Mouse (Mus musculus): ENCODE results near the gene Zfp644.
"Not testable (repeated sequence)": the region's sequence is repeated elsewhere in the genome, so short reads cannot be mapped to it uniquely, and the experiment has no call there.

Zfp644 gene

DNA sequence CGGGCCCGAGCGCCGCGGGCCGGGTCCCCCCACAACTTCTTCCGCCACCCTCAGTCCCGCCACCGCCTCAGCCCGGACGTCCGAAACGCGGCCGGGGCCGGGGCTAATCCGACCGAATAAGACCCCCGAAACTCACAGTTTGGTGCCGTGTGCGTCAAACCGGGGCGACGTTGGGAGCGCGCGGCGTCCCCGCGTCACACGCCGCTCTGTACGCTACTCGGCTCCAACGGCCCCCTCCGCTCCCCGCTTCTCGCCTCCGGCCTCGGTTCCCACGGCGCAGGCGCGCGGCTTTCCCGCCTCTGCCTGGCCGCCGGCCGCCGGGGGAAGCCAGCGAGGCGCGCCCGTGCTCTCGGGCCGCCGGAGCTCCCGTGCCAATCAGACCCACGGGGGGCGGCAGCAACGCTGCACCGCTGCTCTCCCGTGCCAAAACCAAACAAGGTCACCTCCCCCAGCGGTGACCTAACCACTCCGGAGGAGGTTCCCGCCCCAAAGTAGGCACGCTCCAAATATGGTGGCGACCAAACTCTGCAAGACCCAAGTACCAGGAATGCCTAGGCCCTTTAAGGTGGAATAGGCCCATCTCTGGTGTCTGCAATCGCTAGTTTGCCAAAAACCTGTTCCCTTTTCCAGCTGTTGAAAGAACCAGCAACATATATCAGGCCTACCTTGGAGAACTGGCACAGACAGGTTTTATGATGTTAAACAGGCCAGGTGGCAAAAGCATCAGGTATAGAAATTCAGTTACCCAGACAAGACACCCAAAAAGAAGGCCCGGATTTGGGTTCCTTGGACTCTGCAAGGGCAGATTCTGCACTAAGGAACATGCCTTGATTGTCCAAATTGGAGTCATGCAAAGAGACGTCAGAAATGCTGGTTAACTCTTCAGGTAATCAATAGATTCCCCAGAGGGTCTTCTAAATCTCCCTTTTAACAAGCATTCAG, at the start of gene Zfp644:
Gene Zfp644, minus strand, starts transcription at position 892 of the 942 bp plus-strand sequence.
- DNase-seq, result peak; percentile 86 to 87

- DNase-seq, result no peak
These were observed 42.6 kb upstream of the Zfp644 start for GRCm38 (mm10) chr5:106739716-106740115.

- DNase-seq, result no peak
These were observed 26.4 kb upstream of the Zfp644 start for GRCm38 (mm10) chr5:106723487-106723886.

DNA sequence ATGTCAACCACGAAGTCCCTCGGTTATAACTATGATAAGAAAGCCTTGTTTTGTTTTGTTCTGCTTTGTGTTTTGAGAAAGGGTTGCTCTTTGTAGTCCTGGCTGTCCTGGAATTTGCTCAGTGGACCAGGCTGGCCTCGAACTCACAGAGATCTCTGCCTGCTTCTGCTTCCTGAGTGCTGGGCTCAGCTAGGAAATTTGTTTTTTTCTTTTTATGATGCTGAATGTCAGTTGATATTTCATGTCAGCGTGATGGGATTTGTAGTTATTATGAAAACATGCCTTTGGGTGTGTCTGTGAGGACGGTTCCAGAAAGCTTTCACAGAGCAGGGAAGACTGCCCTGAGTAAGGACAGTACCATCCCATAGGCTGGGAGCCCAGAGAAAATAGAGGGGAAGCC, 25.7 kb upstream of the Zfp644 start:
- DNase-seq, result no peak

GRCm38 (mm10) chr5:106711870-106712277, 14.8 kb upstream of the Zfp644 start:
- no peak for DNase-seq

- no peak for DNase-seq
These were observed 14.2 kb upstream of the Zfp644 start for GRCm38 (mm10) chr5:106711220-106711726.

DNA sequence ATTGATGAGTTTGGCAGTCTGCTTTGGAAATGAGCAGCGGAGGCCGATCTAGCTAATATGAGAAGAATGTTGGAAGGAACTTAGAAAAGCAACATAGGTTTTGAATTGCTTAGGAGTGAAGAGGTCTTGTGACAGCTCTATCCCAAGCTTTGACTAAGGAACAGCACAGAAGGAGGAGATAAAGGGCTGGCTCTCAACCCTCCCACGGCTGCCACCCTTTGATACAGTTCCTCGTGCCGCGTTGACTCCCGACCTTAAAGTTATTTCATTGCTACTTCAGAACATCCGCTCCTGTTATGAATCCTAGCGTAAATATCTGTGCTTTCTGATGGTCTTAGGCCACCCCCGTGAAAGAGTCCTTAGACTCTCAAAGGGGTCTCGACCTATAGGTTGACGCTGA, 13.5 kb upstream of the Zfp644 start:
- DNase-seq, result no peak

DNA sequence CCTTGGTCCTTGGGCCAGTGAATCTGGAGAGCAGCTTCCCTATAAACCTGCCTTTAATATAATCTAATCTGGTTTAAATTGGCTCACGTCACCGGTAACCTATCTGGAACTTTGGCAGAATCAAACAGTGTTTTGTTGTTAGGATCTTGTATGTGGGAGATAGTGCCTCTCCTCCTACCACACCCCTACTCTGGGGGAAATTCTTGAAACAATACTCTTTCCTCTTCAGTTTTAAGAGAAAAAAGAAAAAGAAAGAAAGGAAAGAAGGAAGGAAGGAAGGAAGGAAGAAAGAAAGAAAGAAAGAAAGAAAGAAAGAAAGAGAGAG, 13.0 kb upstream of the Zfp644 start:
- no peak for DNase-seq

GRCm38 (mm10) chr5:106709388-106710084, 12.4 kb upstream of the Zfp644 start:
- peak; percentile 54 to 59 for DNase-seq

- no peak for DNase-seq
These were observed 9.3 kb upstream of the Zfp644 start for GRCm38 (mm10) chr5:106706363-106706762.

GRCm38 (mm10) chr5:106705162-106705561, 8.1 kb upstream of the Zfp644 start:
- no peak for DNase-seq

DNA sequence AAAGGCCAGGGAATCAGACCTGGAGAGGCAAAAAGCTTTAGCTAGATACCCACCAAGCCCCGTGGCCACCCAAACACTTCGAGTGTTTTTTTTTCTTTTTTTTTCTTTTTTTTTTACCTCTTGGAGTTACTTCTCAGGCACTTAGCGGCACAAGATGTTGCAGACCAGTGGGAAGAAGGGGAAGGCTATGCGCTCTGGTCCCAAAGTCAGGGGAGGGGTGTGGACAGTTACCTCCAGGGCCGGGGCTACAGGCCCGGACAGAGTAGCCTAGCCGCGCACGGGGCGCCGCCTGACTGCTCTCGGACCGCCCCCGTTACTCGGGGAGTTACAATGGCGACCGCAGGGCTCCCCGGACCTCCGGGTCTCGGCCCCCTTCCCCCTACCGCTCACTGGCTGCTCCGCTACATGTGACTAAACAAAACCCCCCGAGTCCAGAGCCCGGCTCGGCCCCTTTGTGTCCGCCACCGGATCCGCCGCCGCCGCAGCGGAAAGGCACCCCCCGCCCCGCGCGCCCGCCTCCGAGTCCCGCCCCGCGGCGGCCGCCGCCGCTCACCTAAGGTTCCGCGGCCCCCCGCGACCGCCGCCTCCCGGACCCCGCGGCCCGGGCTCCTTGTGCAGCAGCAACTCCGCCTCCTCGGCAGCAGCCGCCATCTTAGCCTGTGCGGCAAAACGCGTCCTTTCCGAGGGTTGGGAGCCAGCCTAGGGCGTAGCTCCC, 1.2 kb downstream of the Zfp644 start:
- no peak for DNase-seq

DNA sequence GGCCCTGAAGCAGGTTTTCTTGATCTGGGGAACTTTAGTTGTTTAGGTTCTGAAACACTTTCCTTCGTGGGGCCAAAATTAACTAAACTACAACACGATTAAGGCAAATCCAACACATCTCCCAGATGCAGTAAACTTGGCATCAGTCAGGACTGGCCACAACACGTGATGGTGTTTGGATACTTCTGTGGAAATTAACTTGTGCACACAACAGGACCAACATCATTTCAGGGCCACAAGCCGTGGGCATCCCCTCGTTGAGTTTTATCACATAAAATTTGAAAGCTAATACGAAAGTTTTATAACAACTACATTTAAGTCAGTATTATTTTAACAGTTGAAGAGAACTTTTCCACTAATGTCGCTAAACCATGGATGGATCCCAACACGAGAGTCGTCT, 1.9 kb downstream of the Zfp644 start:
- DNase-seq, result no peak

- DNase-seq, result no peak
These were observed 2.4 kb downstream of the Zfp644 start for GRCm38 (mm10) chr5:106694683-106695082.

DNA sequence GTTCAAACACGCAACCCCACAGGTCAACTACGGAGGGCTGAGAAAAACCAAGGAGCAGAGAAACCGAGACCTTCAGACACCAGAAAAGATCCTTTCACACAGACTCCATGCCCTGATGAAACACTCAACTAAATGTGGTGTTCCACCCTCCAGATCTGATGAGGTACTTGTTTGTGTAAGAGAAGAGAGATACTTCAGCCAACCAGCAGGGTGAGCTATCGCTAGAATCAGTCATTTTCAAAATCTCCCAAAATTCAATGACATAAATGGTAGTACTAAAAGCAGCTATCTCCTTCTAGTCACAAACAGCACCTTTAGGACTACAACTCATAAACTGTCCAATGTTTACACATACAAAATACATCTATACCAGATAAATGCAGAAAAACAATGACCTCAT, 4.1 kb downstream of the Zfp644 start:
- DNase-seq, result peak; percentile 48 to 49

DNA sequence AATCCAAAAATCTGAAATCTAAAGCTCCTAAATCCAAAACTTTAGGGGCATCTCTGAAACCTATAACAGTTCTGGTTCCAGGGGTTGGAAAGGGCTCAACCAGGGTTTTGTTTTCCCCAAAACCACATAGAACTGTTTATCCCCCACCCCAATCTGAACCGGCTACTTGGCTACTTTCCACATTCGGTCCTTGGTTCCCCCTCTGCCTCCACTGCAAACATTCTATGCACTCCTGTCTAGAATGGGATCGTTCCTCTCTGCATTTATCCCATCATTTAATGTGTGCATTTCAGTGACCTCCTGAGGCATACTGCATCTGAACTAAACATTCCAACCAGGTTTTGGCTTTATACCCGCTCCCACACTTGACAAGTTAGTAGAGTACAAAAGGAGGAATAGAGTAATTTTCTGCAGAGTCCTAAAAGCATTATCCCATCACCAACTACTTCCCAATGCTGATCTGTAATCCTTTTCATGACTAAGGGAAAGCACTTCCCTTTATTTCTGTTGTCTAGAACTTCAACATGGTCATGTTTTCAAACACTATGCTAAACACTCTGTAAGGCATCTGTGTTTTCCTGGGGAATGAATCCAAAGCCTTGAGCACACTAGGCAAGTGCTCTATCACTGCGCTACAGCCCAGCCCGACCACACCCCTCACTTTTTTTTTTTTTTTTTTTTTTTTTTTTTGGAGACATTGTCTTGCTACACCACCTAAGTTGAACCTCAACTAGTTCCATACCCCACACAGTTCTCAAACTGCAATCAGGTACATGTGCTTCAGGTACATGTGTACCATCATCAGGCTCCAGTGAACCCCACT, 16.2 kb downstream of the Zfp644 start:
- DNase-seq, result no peak

- no peak for DNase-seq
These were observed 17.4 kb downstream of the Zfp644 start for GRCm38 (mm10) chr5:106679659-106680058.

DNA sequence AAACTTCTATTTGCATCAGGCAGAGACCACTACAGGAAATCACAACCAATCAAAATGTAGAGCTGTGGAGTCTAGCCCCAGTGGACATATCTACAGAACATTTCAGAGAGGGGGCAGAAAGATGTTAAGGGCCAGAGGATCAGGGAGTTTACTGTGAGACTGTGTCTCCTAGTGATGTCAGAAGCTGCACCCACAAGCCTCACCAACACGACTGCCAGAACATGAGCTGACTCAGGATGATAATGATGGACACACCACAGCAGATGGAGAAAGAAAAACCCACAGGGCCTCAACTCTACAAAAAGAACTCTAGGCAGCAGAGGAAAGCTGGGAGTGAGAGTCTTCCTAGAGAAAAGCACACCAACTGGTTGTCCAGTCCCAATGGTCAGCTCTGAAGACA, 18.3 kb downstream of the Zfp644 start:
- not testable (repeated sequence) for DNase-seq

- peak in 1 of 2 experiments; percentile 13 for DNase-seq
These were observed 20.3 kb downstream of the Zfp644 start for GRCm38 (mm10) chr5:106676784-106677183.

DNA sequence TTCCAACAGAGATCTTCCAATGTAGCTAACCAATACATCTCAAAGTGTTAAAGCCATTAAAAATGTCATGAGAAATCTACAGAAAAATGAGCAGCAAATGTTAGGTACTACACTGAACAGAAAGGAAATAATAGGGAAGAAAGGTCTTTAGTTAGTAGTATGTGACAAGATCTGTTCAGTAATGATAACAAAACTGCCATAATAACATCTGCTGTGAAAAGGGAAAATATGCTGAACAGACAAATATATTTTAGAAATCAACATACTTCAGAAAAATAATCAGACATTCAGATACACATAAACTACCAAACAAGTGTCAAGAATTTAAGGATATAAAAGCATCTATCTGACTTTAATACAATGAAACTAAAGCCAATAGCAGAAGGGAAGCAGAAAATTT, 24.5 kb downstream of the Zfp644 start:
- DNase-seq, result no peak

GRCm38 (mm10) chr5:106671893-106672292, 25.2 kb downstream of the Zfp644 start:
- DNase-seq, result no peak

DNA sequence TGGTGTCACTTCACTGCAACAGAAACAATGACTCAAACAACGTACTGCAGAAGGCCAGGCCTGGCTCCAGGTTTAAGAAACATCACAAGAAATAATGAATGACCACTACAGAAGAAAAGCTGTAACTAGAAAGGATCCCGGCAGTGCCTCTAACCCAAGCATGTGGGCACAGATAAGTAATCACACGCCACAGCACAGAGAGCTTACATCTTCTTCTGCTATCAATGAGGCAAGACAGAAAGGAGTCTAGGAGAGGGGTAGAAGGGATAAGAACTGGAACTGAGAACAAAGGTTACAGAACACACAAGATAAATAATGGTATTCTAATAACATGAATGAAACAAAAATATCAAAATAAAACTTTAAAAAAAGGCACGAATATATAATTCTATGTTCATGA, 32.2 kb downstream of the Zfp644 start:
- DNase-seq, result no peak

Measured in B cell, adult 2 months (primary cell).